Mouse (Mus musculus) retina, postnatal 1 day (tissue): ENCODE data around the gene Basp1.

Experiments used
- DNase-seq: peaks from one replicate; pipeline ENCODE4 v3.0.0-alpha.2; 2012

Gene Basp1

DNA sequence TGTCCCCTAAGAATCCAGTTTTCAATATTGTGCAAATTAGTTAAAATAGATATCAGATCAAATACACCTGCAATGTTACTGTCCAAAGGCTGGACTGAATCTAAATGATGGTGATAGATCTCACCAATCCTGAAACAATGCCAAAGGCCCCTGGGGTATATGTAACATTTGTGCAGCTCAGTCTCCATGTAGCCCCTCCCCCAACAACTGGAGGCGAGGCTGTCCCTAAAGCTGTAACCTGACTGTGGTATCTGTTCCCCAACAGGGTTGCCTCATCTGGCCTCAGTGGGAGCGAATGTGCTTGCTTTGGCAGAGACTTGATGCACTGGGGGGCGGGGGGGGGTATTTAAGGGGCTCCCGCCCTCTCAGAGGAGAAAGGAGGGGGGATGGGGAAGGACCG is 52.7 kb downstream of the Basp1 start:
- DNase-seq, result peak; percentile 48

DNA sequence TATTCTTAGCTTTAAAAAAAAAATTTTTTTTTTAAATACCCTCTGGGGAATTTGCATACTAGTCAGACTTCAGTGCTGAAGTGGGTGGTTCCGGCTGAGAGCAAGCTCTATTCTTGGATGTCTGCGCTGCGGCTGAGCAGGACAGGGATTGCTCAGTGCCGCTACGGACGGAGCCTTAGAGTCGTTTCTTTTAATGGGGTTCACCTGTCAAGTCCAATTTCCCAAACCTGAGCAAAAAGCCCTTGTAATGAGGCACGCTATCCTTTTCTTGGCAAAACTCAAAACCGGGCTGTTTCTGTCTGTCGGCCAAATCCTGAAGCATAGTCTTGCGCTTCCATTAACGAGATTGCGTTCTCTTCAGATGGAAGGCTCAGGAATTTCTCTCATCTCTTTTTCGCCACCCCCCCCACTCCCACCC is 54.9 kb downstream of the Basp1 start:
- DNase-seq, result peak; percentile 68

DNA sequence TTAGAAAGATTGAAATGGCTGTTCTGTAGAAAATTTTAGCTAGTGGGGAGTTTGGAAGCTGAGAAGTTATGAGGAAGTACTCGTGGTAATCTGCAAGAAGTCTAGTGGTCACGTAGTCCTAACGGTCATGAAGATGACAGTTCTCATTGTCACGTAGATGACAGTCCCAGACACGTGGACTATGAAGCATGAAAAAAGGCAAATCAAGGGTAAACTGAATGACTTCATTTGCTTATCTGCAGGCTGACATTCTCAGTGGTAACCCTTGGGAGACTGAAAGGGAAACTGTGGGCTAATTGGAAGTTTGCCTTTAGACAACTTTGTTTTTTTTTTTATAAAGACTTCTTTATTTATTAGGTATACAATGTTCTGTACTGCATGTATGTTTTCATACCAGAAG is 58.2 kb downstream of the Basp1 start:
- no peak for DNase-seq

GRCm38 (mm10) chr15:25354738-25355137 is 58.8 kb downstream of the Basp1 start:
- DNase-seq, result no peak

DNA sequence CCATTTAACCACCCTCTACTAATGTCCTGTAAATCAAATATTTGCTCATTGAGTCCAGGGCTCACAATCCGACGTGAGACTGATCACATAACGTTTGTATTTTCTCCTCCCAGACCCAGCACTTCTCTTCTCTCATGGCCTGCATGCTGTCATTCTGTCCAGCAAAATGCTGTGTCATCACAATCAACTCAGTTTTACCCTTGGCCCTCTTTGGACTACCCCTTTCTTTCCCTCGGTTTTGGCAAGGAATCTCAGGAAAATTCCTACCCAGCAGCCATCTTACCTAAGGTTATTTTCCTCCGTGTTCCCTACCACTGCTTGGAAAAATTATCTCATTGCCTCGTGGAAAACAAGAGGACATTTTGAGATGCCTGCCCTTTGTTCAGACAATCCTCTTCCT is 60.1 kb downstream of the Basp1 start:
- no peak for DNase-seq

DNA sequence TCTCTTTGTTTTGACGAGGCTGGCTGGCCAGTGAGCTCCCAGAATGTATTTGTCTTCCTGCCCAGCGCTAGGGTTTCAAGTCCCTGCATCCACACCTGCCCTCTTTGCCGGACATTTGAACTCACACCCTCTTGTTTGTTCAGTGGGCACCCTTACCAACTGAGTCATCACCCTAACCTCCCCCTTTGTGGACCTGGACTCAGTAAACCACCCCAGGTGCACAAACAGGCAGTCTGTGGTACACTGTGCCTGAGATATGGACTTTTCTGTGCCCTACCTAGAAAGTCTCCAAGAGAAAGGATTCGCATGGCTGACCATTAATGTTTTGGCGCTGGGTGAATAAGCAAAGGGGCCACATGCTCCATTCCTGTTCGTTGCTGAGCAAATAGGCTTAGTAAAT is 70.3 kb downstream of the Basp1 start:
- DNase-seq, result no peak

- DNase-seq, result no peak
These were observed 78.3 kb downstream of the Basp1 start for GRCm38 (mm10) chr15:25335277-25335676.

DNA sequence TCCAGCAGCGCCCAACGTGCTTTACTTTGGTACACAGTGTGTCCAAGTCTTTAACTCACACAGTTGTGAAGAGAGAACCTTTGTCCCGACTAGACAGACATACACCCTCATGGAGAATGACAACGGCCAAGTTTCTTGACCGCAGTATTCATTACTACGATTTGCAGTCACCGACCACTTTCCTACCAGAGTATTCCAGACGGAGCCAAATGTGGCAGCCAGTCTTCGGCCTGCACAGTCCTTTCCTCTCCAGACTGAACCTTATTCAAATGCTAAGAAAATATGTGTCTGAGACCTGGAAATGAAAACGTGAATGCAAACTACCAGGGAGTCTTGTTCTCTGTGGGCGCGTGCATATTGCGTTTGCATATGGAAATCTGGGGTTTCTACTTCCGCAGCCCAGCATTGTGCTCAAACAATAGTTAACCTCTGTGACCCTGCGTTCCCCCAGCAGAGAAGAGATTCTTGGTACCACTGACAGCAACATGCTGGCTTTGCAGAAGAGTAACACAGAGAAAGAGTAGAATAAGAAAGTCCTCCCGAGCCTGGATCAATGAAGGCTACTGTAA is 81.6 kb downstream of the Basp1 start:
- DNase-seq, result no peak

- no peak for DNase-seq
These were observed 82.6 kb downstream of the Basp1 start for GRCm38 (mm10) chr15:25330946-25331345.

DNA sequence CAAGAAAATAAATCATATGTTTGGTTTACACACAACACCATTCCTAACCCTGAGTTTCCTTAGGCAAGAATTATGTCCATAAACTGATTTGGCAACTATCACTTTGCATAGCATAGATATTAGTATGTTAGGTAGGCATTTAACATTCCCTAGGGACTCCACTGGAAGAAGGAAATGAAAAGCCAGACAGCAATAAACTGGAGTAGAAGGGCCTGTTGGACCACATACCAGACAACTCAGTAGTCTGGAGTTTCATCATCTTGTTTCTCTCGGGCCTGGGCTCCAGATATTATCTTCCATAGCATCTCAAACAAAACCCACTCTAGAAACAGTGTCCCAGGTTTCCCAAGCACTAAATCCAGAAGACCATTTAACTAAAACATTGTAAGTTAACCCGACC is 91.0 kb downstream of the Basp1 start:
- no peak for DNase-seq

- DNase-seq, result no peak
These were observed 91.5 kb downstream of the Basp1 start for GRCm38 (mm10) chr15:25322111-25322510.

DNA sequence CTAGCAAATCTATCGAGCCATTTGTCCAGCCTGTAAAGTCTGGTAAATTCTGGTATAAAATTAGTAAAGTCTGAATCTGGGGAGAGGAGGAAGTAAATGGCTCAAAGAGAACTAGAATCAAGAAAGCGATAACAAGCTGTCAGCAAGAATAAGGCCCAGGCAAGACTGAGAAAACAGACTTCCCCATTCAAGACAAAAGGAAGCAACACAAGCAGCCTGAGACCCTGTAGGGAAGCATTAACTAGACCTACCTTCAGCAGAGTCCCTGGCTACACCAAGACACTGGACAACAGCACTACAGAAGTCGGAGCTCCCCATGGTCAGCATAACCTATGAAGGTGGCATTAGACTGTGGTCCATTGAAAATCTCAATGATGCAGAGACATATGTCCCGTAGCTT is 91.9 kb downstream of the Basp1 start:
- DNase-seq, result no peak

DNA sequence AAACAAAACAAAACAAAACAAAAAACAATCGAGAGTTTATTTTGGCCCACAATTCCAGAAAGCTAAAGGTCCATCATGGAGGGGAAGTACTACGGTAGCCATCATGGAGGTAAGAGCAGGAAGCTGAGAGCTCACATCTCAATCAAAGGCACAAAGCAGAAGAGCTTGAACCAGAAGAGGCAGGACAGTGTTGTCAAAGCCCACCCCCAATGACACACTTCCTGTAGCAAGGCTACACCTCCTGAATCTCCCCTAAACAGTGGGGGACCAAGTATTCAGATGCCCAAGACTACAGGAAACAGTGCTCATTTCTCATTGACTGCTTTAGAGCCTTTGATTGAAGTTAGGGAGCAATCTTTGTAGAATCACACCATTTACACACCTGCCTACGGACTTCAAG is 99.1 kb downstream of the Basp1 start:
- no peak for DNase-seq
